In the genomic region with DNA sequence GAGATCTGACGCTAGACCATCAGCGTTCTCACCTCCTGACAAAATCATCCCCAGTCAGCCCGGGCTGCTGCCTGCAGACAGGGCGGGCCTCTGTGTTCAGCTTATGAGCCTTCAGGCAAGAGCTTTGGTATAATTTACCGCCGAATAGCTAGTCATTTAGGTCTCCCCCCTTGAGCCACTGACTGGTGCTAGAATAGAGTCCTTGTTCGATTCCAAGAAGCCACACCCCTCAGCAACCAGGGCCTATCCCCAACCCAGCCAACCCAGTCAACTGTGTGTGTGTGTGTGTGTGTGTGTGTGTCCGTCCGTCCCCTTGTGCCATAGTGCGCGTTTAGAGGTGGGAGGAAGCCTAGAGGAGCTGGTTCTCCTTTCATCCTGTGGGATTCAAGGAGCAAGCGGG, we compare ENCODE assay signal across 21 mouse cellular contexts. TPM values are rescaled to one million over a fixed set of nuclear protein-coding genes. Genes with fewer than 3 reads are reported as not detected.
DNase-seq lines count a peak whose midpoint lies in the region; ATAC-seq lines count a peak whose summit lies in the region.
"Had no signal": no experiment of that assay in that cellular context is flagged by ENCODE, and none has a peak within 500 bp of the region (broad histone marks: within the 10 kb centered on the region; RNA-seq: fewer than 3 reads in every experiment).

No protein-coding gene starts in this region.

- no peak overlapping the region for H3K9ac ChIP-seq in forebrain, embryonic 11.5 days (ENCODE audit: low read length)
- no peak overlapping the region; the same call in 1 of the 2 replicates for H3K9ac ChIP-seq in limb, embryonic 12.5 days (replicated peaks)
- H3K9ac ChIP-seq in limb, embryonic 15.5 days: no peak overlapping the region
- H3K9ac ChIP-seq: hindbrain, embryonic 12.5 days had no signal

- no peak overlapping the region for H3K4me3 ChIP-seq in forebrain, embryonic 10.5 days
- H3K4me3 ChIP-seq in forebrain, embryonic 11.5 days (ENCODE audit: low read depth, low read length): no peak overlapping the region
- no peak overlapping the region for H3K4me3 ChIP-seq in limb, embryonic 12.5 days (replicated peaks)
- no peak overlapping the region for H3K4me3 ChIP-seq in limb, embryonic 10.5 days
- no peak overlapping the region for H3K4me3 ChIP-seq in embryonic facial prominence, embryonic 10.5 days
- H3K4me3 ChIP-seq in limb, embryonic 15.5 days: no peak overlapping the region
- H3K4me3 ChIP-seq: hindbrain, embryonic 12.5 days had no signal

- no peak for ATAC-seq in forebrain, embryonic 11.5 days (replicated peaks; ENCODE audit: low FRiP score)
- ATAC-seq in limb, embryonic 12.5 days (ENCODE audit: insufficient number of reproducible peaks, insufficient read depth, low FRiP score, low TSS enrichment, low read depth): no peak
- peak; percentile 50; the same call in 1 of the 2 replicates for ATAC-seq in limb, embryonic 15.5 days (ENCODE audit: insufficient number of reproducible peaks, low FRiP score, low TSS enrichment, low read depth)
- ATAC-seq: forebrain, embryonic 14.5 days; inflammation-experienced regulatory T-cells, adult 6 months had no signal

- 76% methylated on average over 12 of the region's 12 CpGs for WGBS in forebrain, embryonic 10.5 days
- 79% methylated on average over 12 of the region's 12 CpGs for WGBS in forebrain, embryonic 11.5 days
- 62% methylated on average over 12 of the region's 12 CpGs for WGBS in limb, embryonic 12.5 days
- WGBS in limb, embryonic 10.5 days: 74% methylated on average over 12 of the region's 12 CpGs
- WGBS in embryonic facial prominence, embryonic 10.5 days: 53% methylated on average over 12 of the region's 12 CpGs
- 56% methylated on average over 12 of the region's 12 CpGs for WGBS in limb, embryonic 15.5 days

- no peak for DNase-seq in forebrain, embryonic 10.5 days (ENCODE audit: extremely low spot score, low spot score)
- no peak for DNase-seq in forebrain, embryonic 11.5 days (ENCODE audit: low spot score)
- DNase-seq in limb, embryonic 10.5 days (ENCODE audit: low spot score): no peak
- no peak for DNase-seq in embryonic facial prominence, embryonic 10.5 days (ENCODE audit: low spot score)
- DNase-seq in T-cell, adult 2 months (ENCODE audit: low spot score): no peak
- no peak for DNase-seq in heart, postnatal 4 days
- DNase-seq: adrenal gland, adult 2 months; cerebellum, postnatal 10 days; gastrocnemius, postnatal 25 days; kidney, adult 2 months; kidney, postnatal 25 days; lung, adult 2 months; lung, postnatal 4 days; thymus, postnatal 14 days had no signal

- peaks cover 58% of the 10 kb centered on the region for H3K4me1 ChIP-seq in forebrain, embryonic 10.5 days
- H3K4me1 ChIP-seq in forebrain, embryonic 11.5 days (replicated peaks; ENCODE audit: control insufficient read depth, insufficient read depth, low read length): no peaks in the 10 kb centered on the region; the same call in 1 of the 2 replicates
- H3K4me1 ChIP-seq in limb, embryonic 12.5 days (replicated peaks): peaks cover 32% of the 10 kb centered on the region
- peaks cover 40% of the 10 kb centered on the region for H3K4me1 ChIP-seq in limb, embryonic 10.5 days
- peaks cover 64% of the 10 kb centered on the region for H3K4me1 ChIP-seq in embryonic facial prominence, embryonic 10.5 days
- peaks cover 56% of the 10 kb centered on the region for H3K4me1 ChIP-seq in limb, embryonic 15.5 days

- peaks cover 63% of the 10 kb centered on the region for H3K36me3 ChIP-seq in forebrain, embryonic 10.5 days (replicated peaks)
- no peaks in the 10 kb centered on the region; the same call in 1 of the 2 replicates for H3K36me3 ChIP-seq in forebrain, embryonic 11.5 days (ENCODE audit: control insufficient read depth, insufficient read depth, low read length)
- H3K36me3 ChIP-seq in limb, embryonic 12.5 days: peaks cover 14% of the 10 kb centered on the region
- peaks cover 36% of the 10 kb centered on the region for H3K36me3 ChIP-seq in limb, embryonic 10.5 days
- H3K36me3 ChIP-seq in embryonic facial prominence, embryonic 10.5 days (replicated peaks): peaks cover 39% of the 10 kb centered on the region
- H3K36me3 ChIP-seq in limb, embryonic 15.5 days: peaks cover 18% of the 10 kb centered on the region

- no peaks in the 10 kb centered on the region for H3K9me3 ChIP-seq in forebrain, embryonic 10.5 days
- no peaks in the 10 kb centered on the region for H3K9me3 ChIP-seq in forebrain, embryonic 11.5 days (ENCODE audit: control insufficient read depth, low read length)
- H3K9me3 ChIP-seq in limb, embryonic 12.5 days: no peaks in the 10 kb centered on the region
- no peaks in the 10 kb centered on the region for H3K9me3 ChIP-seq in limb, embryonic 10.5 days (replicated peaks)
- H3K9me3 ChIP-seq in embryonic facial prominence, embryonic 10.5 days: no peaks in the 10 kb centered on the region
- H3K9me3 ChIP-seq in limb, embryonic 15.5 days: no peaks in the 10 kb centered on the region
- H3K9me3 ChIP-seq: hindbrain, embryonic 12.5 days had no signal

- peak overlapping the region; percentile 35 for H3K27ac ChIP-seq in forebrain, embryonic 10.5 days
- H3K27ac ChIP-seq in forebrain, embryonic 11.5 days (ENCODE audit: low read depth, low read length): no peak overlapping the region
- peak overlapping the region; percentile 42 for H3K27ac ChIP-seq in limb, embryonic 12.5 days
- no peak overlapping the region for H3K27ac ChIP-seq in limb, embryonic 10.5 days
- peak overlapping the region; percentile 40 for H3K27ac ChIP-seq in embryonic facial prominence, embryonic 10.5 days (replicated peaks)
- peak overlapping the region; percentile 62 for H3K27ac ChIP-seq in limb, embryonic 15.5 days
- H3K27ac ChIP-seq: hindbrain, embryonic 12.5 days had no signal

- H3K27me3 ChIP-seq in forebrain, embryonic 10.5 days (ENCODE audit: poor library complexity, severe bottlenecking): no peaks in the 10 kb centered on the region
- H3K27me3 ChIP-seq in forebrain, embryonic 11.5 days (ENCODE audit: control insufficient read depth, insufficient read depth, low read length): no peaks in the 10 kb centered on the region
- H3K27me3 ChIP-seq in limb, embryonic 12.5 days: no peaks in the 10 kb centered on the region
- no peaks in the 10 kb centered on the region for H3K27me3 ChIP-seq in limb, embryonic 10.5 days (ENCODE audit: low read depth, poor library complexity, severe bottlenecking)
- H3K27me3 ChIP-seq in embryonic facial prominence, embryonic 10.5 days (replicated peaks; ENCODE audit: low read depth, poor library complexity, severe bottlenecking): no peaks in the 10 kb centered on the region
- H3K27me3 ChIP-seq in limb, embryonic 15.5 days: no peaks in the 10 kb centered on the region
- H3K27me3 ChIP-seq: hindbrain, embryonic 12.5 days had no signal

- no peak overlapping the region for H3K4me2 ChIP-seq in forebrain, embryonic 11.5 days (ENCODE audit: low read depth, low read length, severe bottlenecking)
- no peak overlapping the region for H3K4me2 ChIP-seq in limb, embryonic 12.5 days
- no peak overlapping the region for H3K4me2 ChIP-seq in limb, embryonic 15.5 days
- H3K4me2 ChIP-seq: hindbrain, embryonic 12.5 days; liver, embryonic 11.5 days; midbrain, embryonic 11.5 days had no signal

RNA-seq across cellular contexts. Expression of a gene that starts 29.7 kb away (rescaled TPM):
- polyA plus RNA-seq in forebrain, embryonic 10.5 days (2016; fragmentation: Nextera tagmentation; extraction: Ambion mirVana): 4.3 and 5.2 TPM in 2 replicates
- polyA plus RNA-seq in forebrain, embryonic 11.5 days (2014; fragmentation: Nextera tagmentation; extraction: Ambion mirVana): 5.0 and 6.1 TPM in 2 replicates
- polyA plus RNA-seq in limb, embryonic 12.5 days (2016; fragmentation: Nextera tagmentation; extraction: Ambion mirVana): 6.4 and 7.0 TPM in 2 replicates
- polyA plus RNA-seq in limb, embryonic 10.5 days (2016; fragmentation: Nextera tagmentation; extraction: Ambion mirVana): 3.5 and 4.5 TPM in 2 replicates
- 4.8 and 5.1 TPM in 2 replicates for polyA plus RNA-seq in embryonic facial prominence, embryonic 10.5 days (2016; fragmentation: Nextera tagmentation; extraction: Ambion mirVana)
- polyA plus RNA-seq in limb, embryonic 15.5 days (2015; fragmentation: Nextera tagmentation; extraction: Ambion mirVana): 4.4 and 5.3 TPM in 2 replicates
- total RNA-seq in heart, postnatal 4 days (2021): 10 to 100 TPM; 18.2 to 19.0 TPM

RNA-seq across cellular contexts. Expression of a gene that starts 32.7 kb away (rescaled TPM):
- 10.6 and 12.5 TPM in 2 replicates for polyA plus RNA-seq in forebrain, embryonic 10.5 days (2016; fragmentation: Nextera tagmentation; extraction: Ambion mirVana)
- 12.8 and 13.1 TPM in 2 replicates for polyA plus RNA-seq in forebrain, embryonic 11.5 days (2014; fragmentation: Nextera tagmentation; extraction: Ambion mirVana)
- polyA plus RNA-seq in limb, embryonic 12.5 days (2016; fragmentation: Nextera tagmentation; extraction: Ambion mirVana): 8.8 and 9.2 TPM in 2 replicates
- polyA plus RNA-seq in limb, embryonic 10.5 days (2016; fragmentation: Nextera tagmentation; extraction: Ambion mirVana): 11.2 and 16.2 TPM in 2 replicates
- polyA plus RNA-seq in embryonic facial prominence, embryonic 10.5 days (2016; fragmentation: Nextera tagmentation; extraction: Ambion mirVana): 14.1 and 14.8 TPM in 2 replicates
- polyA plus RNA-seq in limb, embryonic 15.5 days (2015; fragmentation: Nextera tagmentation; extraction: Ambion mirVana): 9.8 and 9.9 TPM in 2 replicates
- total RNA-seq in heart, postnatal 4 days (2021): 1 to 10 TPM; 6.0 to 8.2 TPM

Comparison
In these comparisons a context has a peak if more than half of its experiments do, and no peak if none do; other contexts are left out.
1. H3K27ac ChIP-seq: peak in forebrain, embryonic 10.5 days (single experiment), limb, embryonic 12.5 days (single experiment), embryonic facial prominence, embryonic 10.5 days (single experiment) and limb, embryonic 15.5 days (single experiment); none in forebrain, embryonic 11.5 days (single experiment) and limb, embryonic 10.5 days (single experiment).